Mouse (Mus musculus): Measurements from ENCODE around the gene Gm37240. TPM values are rescaled to one million over a fixed set of nuclear protein-coding genes. Genes with fewer than 3 reads are reported as not detected.

The Gm37240 gene
- polyA plus RNA-seq, 1 experiment = 1.9 TPM

DNA sequence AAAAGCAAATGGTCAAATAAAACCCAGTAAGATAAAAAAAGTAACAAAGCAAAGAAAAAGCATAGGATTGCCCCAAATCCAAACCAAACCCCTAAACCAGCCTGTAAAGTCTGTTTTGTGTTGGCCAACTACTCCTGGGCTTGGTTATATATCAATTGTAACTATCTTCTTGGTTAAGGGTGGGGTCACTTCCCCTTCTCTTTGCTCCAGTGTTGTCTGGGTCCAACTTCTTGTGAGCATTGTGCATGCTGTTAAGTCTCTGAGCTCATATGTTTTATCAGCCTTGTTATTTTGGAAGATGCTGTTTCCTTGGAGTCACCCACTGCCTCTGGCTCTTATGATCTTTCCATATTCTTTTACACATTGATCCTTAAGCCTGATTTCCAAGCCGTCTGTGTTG, 1032.9 kb downstream of the Gm37240 start:
- no peak for TF ChIP-seq CTCF (IDR thresholded peaks at IDR 0.05; ENCODE audit: borderline replicate concordance, insufficient read depth, low read length)
- no peak for TF ChIP-seq POLR2A (IDR thresholded peaks at IDR 0.05; ENCODE audit: low read depth, low read length)
- H3K4me1 ChIP-seq (ENCODE audit: control insufficient read depth, insufficient read depth, low read length) = no peaks in the 10 kb centered on the region
- H3K4me3 ChIP-seq (ENCODE audit: insufficient read depth, low read length) = no peak overlapping the region
- no peak overlapping the region for H3K27ac ChIP-seq (ENCODE audit: insufficient read depth, low read length)

DNA sequence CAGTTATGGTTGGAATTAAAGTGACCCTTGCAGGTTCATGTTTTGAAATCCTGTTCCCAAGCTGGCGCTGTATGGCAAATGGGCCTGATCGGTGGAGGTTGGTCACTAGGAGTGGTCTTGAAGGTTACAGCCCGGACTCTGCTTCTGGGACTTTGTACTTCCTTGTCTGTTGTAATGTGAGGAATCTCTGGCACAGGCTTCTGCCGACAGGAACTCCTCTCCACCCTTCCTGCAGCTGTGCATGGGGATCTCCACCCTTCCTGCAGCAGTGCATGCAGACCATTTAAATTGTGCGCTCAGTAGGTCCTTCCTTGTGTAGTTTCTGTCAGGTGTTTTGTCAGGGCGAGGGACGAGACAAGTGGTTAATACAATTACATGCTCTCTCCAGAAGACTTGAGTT, 1034.4 kb downstream of the Gm37240 start:
- Histone ChIP-seq H3K27ac (ENCODE audit: insufficient read depth, low read length) (no peak overlapping the region), H3K4me1 (ENCODE audit: control insufficient read depth, insufficient read depth, low read length) (no peaks in the 10 kb centered on the region), H3K4me3 (ENCODE audit: insufficient read depth, low read length) (no peak overlapping the region)
- no peak for TF ChIP-seq CTCF (IDR thresholded peaks at IDR 0.05; ENCODE audit: borderline replicate concordance, insufficient read depth, low read length)
- TF ChIP-seq POLR2A (IDR thresholded peaks at IDR 0.05; ENCODE audit: low read depth, low read length) = no peak

DNA sequence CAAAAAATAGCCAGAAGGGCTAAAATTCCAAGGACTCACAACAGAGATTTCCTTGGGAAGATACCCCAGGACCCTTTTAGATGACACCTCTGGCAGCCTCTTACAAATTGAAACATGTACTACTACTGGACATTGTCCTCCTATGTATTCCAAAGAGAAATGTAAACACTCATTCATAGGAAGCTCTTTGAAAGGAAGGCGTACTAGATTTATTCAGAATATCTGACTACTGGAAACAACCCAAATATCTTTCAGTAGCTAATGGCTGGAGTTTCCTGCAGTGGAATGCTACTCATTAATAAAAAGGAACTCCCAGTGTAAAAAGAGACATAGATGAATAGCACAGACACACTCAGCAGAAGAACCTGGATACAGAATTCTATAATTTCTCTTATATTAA, 1035.5 kb downstream of the Gm37240 start:
- Histone ChIP-seq H3K4me1 (ENCODE audit: control insufficient read depth, insufficient read depth, low read length) (no peaks in the 10 kb centered on the region), H3K4me3 (ENCODE audit: insufficient read depth, low read length) (no peak overlapping the region)
- TF ChIP-seq POLR2A (IDR thresholded peaks at IDR 0.05; ENCODE audit: low read depth, low read length) (no peak), CTCF (IDR thresholded peaks at IDR 0.05; ENCODE audit: borderline replicate concordance, insufficient read depth, low read length) (no peak)

DNA sequence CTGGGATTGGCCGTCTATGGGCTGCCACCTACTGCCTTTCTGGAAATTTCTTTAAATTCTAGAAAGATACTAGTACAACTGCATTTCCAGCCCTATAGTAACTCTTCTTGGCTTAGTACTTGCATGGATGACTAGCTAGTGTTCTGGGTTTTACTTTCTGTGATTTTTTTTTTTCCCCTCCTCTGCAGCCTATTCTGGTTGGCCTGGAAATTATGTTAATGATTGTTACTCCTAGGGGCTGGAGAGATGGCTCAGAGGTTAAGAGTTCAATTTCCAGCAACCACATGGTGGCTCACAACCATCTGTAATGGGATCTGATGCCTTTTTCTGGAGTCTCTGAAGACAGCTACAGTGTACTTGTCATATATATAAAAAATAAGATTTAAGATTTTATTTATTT, 1036.9 kb downstream of the Gm37240 start:
- TF ChIP-seq POLR2A (IDR thresholded peaks at IDR 0.05; ENCODE audit: low read depth, low read length) = no peak
- TF ChIP-seq CTCF (IDR thresholded peaks at IDR 0.05; ENCODE audit: borderline replicate concordance, insufficient read depth, low read length) = no peak
- no peak overlapping the region for H3K4me3 ChIP-seq (ENCODE audit: insufficient read depth, low read length)
- H3K4me1 ChIP-seq (ENCODE audit: control insufficient read depth, insufficient read depth, low read length) = no peaks in the 10 kb centered on the region
- no peak overlapping the region for H3K27ac ChIP-seq (ENCODE audit: insufficient read depth, low read length)

More for the DNA sequence above, 1035.5 kb downstream of the Gm37240 start:
- no peak overlapping the region for H3K27ac ChIP-seq (ENCODE audit: insufficient read depth, low read length)

DNA sequence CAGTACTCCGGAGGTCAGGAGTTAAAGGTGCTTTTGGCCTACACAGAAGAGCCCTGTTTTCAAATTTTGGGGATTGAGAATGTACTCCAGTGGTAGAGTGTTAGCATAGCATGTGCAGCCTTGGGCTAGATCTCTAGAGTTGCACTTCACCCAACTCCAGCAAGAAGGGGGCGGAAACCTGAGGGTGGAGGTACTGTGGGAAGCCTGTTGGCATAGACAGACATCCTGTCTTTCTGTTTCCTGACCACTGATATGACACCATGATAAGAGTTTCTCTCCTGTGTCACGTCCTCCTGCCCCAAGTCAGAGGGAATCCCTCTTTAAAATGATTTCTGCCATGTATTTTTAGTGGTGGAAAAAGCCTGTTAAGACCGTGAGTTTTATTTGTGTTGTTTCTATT, 1038.5 kb downstream of the Gm37240 start:
- H3K4me3 ChIP-seq (ENCODE audit: insufficient read depth, low read length) = no peak overlapping the region
- TF ChIP-seq POLR2A (IDR thresholded peaks at IDR 0.05; ENCODE audit: low read depth, low read length) = no peak
- TF ChIP-seq CTCF (IDR thresholded peaks at IDR 0.05; ENCODE audit: borderline replicate concordance, insufficient read depth, low read length) = no peak
- H3K4me1 ChIP-seq (ENCODE audit: control insufficient read depth, insufficient read depth, low read length) = no peaks in the 10 kb centered on the region
- H3K27ac ChIP-seq (ENCODE audit: insufficient read depth, low read length) = no peak overlapping the region

DNA sequence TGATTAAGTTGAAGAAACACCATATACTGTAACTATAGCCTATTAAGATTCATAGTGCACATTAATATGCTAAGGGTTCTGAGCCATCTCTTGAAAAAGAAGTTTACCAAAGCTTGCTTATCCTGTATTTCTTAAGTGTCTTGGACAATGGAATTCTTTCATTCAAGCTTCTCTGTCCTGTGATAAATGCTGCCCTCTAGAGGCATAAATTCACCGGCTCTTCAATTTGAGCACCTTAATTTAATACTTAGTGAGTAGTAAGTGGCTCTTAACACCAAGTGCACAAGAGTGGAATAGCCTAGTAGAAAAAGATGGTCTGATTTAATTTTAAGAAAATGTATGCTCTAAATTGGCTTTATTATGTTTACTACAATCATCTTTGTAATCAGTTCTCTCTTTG, 1043.7 kb downstream of the Gm37240 start:
- H3K4me1 ChIP-seq (ENCODE audit: control insufficient read depth, insufficient read depth, low read length) = no peaks in the 10 kb centered on the region
- H3K27ac ChIP-seq (ENCODE audit: insufficient read depth, low read length) = no peak overlapping the region
- TF ChIP-seq CTCF (IDR thresholded peaks at IDR 0.05; ENCODE audit: borderline replicate concordance, insufficient read depth, low read length) (no peak), POLR2A (IDR thresholded peaks at IDR 0.05; ENCODE audit: low read depth, low read length) (no peak)
- H3K4me3 ChIP-seq (ENCODE audit: insufficient read depth, low read length) = no peak overlapping the region

DNA sequence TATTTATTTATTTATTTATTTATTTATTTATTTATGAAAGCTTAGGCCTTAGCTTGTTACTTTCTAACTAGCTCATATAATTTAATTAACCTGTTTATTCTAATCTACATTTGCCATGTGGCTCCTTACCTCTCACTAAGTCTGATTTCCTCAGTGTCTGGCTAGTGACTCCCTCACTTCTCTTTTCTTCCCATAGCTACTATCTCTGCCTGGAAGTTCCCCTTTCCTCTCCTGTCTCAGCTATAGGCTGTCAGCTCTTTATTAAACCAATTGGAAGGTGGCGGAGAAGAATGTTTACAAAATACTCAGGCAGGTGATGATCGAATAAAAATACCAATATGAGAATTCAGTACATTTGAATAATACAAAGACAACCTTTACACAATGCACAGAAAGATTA, 1044.5 kb downstream of the Gm37240 start:
- no peak overlapping the region for H3K4me3 ChIP-seq (ENCODE audit: insufficient read depth, low read length)

DNA sequence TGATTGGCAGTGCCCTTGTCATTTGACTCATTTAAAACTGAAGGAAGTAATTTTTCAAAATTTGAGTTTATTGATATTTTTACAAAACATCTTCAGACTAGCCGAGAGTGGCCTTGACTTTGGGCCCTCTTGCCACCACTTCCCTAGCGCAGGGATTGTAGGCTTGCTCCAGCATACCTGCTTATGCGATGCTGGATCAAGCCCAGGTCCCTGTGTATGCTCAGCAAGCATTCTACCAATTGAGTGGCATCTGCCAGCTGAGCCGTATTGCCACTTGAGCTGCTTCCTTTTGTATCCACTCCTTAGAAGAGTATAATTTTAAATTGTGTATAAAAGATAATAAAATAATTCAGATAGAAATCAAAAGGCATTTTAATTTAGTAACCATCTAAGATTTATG, 1046.0 kb downstream of the Gm37240 start:
- no peaks in the 10 kb centered on the region for H3K4me1 ChIP-seq (ENCODE audit: control insufficient read depth, insufficient read depth, low read length)
- H3K27ac ChIP-seq (ENCODE audit: insufficient read depth, low read length) = no peak overlapping the region
- TF ChIP-seq CTCF (IDR thresholded peaks at IDR 0.05; ENCODE audit: borderline replicate concordance, insufficient read depth, low read length) (no peak), POLR2A (IDR thresholded peaks at IDR 0.05; ENCODE audit: low read depth, low read length) (no peak)
- H3K4me3 ChIP-seq (ENCODE audit: insufficient read depth, low read length) = no peak overlapping the region

More for the DNA sequence above, 1044.5 kb downstream of the Gm37240 start:
- H3K4me1 ChIP-seq (ENCODE audit: control insufficient read depth, insufficient read depth, low read length) = no peaks in the 10 kb centered on the region
- no peak overlapping the region for H3K27ac ChIP-seq (ENCODE audit: insufficient read depth, low read length)
- TF ChIP-seq CTCF (IDR thresholded peaks at IDR 0.05; ENCODE audit: borderline replicate concordance, insufficient read depth, low read length) (no peak), POLR2A (IDR thresholded peaks at IDR 0.05; ENCODE audit: low read depth, low read length) (no peak)

DNA sequence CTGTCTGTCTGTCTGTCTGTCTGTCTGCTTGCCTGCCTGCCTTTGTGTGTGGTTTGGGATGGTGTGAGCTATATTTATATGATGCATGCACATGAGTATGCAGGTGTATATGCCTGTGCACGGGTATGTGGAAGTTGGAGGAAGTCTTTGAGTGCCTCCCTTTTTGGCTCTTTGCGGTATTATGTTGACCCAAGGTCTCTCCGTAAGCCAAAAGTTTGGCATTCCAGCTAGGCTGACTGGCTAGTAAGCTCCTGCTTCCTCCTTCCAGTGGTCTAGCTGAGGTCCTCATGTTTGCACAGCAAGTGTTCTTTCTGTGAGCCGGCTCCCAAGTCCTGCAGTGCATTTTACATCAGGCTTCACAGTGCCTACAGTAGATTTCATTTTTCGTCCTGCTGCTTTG, 1047.8 kb downstream of the Gm37240 start:
- TF ChIP-seq POLR2A (IDR thresholded peaks at IDR 0.05; ENCODE audit: low read depth, low read length) (no peak), CTCF (IDR thresholded peaks at IDR 0.05; ENCODE audit: borderline replicate concordance, insufficient read depth, low read length) (no peak)
- Histone ChIP-seq H3K4me3 (ENCODE audit: insufficient read depth, low read length) (no peak overlapping the region), H3K27ac (ENCODE audit: insufficient read depth, low read length) (no peak overlapping the region), H3K4me1 (ENCODE audit: control insufficient read depth, insufficient read depth, low read length) (no peaks in the 10 kb centered on the region)

DNA sequence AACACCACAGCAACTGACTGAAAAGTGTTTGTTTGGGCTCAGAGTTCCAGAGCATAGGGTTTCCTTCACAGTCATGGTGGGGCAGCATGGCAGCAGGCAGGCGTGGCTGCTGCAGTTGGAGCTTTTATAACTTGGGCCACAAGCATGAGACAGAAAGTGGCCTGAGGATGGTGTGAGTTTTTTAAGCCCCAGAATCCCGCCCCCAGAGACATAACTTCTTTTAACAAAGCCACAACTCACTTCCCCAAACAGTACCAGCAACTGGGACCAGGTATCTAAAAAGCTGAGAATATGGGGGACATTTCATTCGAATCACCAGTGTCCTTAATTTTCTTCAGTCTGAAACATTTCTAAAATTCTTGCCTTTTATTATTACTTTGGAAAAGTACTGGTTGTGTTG, 1049.3 kb downstream of the Gm37240 start:
- TF ChIP-seq POLR2A (IDR thresholded peaks at IDR 0.05; ENCODE audit: low read depth, low read length) (no peak), CTCF (IDR thresholded peaks at IDR 0.05; ENCODE audit: borderline replicate concordance, insufficient read depth, low read length) (no peak)
- Histone ChIP-seq H3K4me1 (ENCODE audit: control insufficient read depth, insufficient read depth, low read length) (no peaks in the 10 kb centered on the region), H3K4me3 (ENCODE audit: insufficient read depth, low read length) (no peak overlapping the region), H3K27ac (ENCODE audit: insufficient read depth, low read length) (no peak overlapping the region)

DNA sequence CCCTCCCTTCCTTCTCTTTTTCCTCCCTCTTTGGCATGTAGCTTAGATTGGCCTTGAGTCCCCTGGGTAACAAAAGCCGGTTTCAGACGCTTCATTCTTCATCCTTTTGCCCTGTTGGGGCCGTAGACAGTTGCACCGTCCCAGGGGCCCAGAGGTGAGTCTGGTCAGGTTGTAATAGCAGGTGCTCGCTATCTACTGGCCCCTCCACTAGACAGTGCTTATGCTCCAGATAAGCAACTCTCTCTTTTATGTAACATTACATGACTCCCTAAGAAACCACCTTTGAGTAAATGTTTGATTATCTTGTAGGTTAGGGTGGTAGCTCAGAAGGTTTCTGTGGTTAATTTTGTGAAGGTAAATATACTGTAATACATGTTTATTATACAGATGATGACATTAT, 1051.3 kb downstream of the Gm37240 start:
- TF ChIP-seq CTCF (IDR thresholded peaks at IDR 0.05; ENCODE audit: borderline replicate concordance, insufficient read depth, low read length) = no peak
- no peak for TF ChIP-seq POLR2A (IDR thresholded peaks at IDR 0.05; ENCODE audit: low read depth, low read length)
- Histone ChIP-seq H3K27ac (ENCODE audit: insufficient read depth, low read length) (no peak overlapping the region), H3K4me3 (ENCODE audit: insufficient read depth, low read length) (no peak overlapping the region), H3K4me1 (ENCODE audit: control insufficient read depth, insufficient read depth, low read length) (no peaks in the 10 kb centered on the region)
